In the genomic region with DNA sequence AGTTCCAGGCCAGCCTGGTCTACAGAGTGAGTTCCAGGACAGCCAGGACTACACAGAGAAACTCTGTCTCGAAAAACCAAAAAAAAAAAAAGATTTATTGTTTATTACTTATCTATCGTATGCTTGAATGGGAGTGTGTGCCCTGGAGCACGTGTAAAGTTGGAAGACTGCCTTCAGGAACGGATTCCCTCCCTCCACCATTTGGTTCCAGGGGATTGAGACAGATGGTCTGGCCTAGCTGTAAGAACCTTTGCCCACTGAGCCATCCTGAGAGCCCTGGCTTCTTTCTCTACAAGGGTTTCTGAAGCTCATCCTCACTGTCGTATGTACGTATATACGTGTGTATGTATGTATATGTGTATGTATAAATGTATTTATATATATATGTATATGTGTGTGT, we compare ENCODE assay signal across 15 mouse cellular contexts.
"Had no signal": no experiment of that assay in that cellular context is flagged by ENCODE, and none has a peak within 500 bp of the region (broad histone marks: within the 10 kb centered on the region; RNA-seq: fewer than 3 reads in every experiment).

No protein-coding gene starts in this region.

- H3K4me1 ChIP-seq: neural tube, embryonic 12.5 days had no signal

- H3K27ac ChIP-seq: kidney, postnatal 0 days; limb, embryonic 10.5 days; liver, embryonic 12.5 days; midbrain, embryonic 10.5 days; neural tube, embryonic 12.5 days had no signal

- DNase-seq: kidney, postnatal 36 days; layer of hippocampus, adult 9-11 months; lung, embryonic 14.5 days; lung, postnatal 10 days; lung, postnatal 4 days; midbrain, embryonic 14.5 days; right cerebral cortex, postnatal 4 days; spleen, adult 18-20 months; thymus, adult 18-20 months; thymus, postnatal 14 days had no signal

- H3K4me3 ChIP-seq: limb, embryonic 10.5 days; liver, embryonic 12.5 days; midbrain, embryonic 10.5 days; neural tube, embryonic 12.5 days had no signal

- H3K27me3 ChIP-seq: neural tube, embryonic 12.5 days had no signal
